In genomic region chr5:48502442-48502841, GRCm38 (mm10) we compare ENCODE assay signal across 25 mouse cellular contexts.
"Had no signal": no experiment of that assay in that cellular context is flagged by ENCODE, and none has a peak within 500 bp of the region (broad histone marks: within the 10 kb centered on the region; RNA-seq: fewer than 3 reads in every experiment).

No protein-coding gene starts in this region.

- H3K4me1 ChIP-seq: embryonic facial prominence, embryonic 10.5 days; embryonic facial prominence, embryonic 12.5 days; embryonic facial prominence, embryonic 13.5 days; embryonic facial prominence, embryonic 15.5 days; forebrain, embryonic 12.5 days; forebrain, embryonic 13.5 days; forebrain, embryonic 15.5 days had no signal

- H3K4me3 ChIP-seq: embryonic facial prominence, embryonic 10.5 days; embryonic facial prominence, embryonic 12.5 days; embryonic facial prominence, embryonic 13.5 days; embryonic facial prominence, embryonic 15.5 days; erythroblast, embryonic 14.5 days; forebrain, embryonic 10.5 days; forebrain, embryonic 12.5 days; forebrain, embryonic 13.5 days; forebrain, embryonic 15.5 days; gastrocnemius, adult 2 months; heart, adult 2 months had no signal

- H3K36me3 ChIP-seq: embryonic facial prominence, embryonic 10.5 days; embryonic facial prominence, embryonic 12.5 days; embryonic facial prominence, embryonic 13.5 days; embryonic facial prominence, embryonic 15.5 days; forebrain, embryonic 10.5 days; forebrain, embryonic 12.5 days; forebrain, embryonic 15.5 days had no signal

- DNase-seq: cerebellum, adult 9-10 months; cerebellum, adult 9-11 months; cerebellum, postnatal 10 days; cerebellum, postnatal 14 days; cerebellum, postnatal 25 days; cerebellum, postnatal 36 days; embryo, embryonic 11 days; forebrain, postnatal 0 days; gastrocnemius, adult 2 months; gastrocnemius, postnatal 10 days; gastrocnemius, postnatal 14 days; gastrocnemius, postnatal 25 days; gastrocnemius, postnatal 36 days; heart, adult 11 months; heart, adult 18-20 months; heart, adult 2 months had no signal

- H3K9ac ChIP-seq: embryonic facial prominence, embryonic 12.5 days; embryonic facial prominence, embryonic 13.5 days; embryonic facial prominence, embryonic 15.5 days; forebrain, embryonic 12.5 days; forebrain, embryonic 13.5 days; forebrain, embryonic 15.5 days; forebrain, postnatal 0 days had no signal

- H3K9me3 ChIP-seq: embryonic facial prominence, embryonic 10.5 days; embryonic facial prominence, embryonic 12.5 days; embryonic facial prominence, embryonic 13.5 days; embryonic facial prominence, embryonic 15.5 days; forebrain, embryonic 10.5 days; forebrain, embryonic 12.5 days; forebrain, embryonic 13.5 days; forebrain, embryonic 15.5 days had no signal

- H3K27ac ChIP-seq: embryonic facial prominence, embryonic 10.5 days; embryonic facial prominence, embryonic 12.5 days; embryonic facial prominence, embryonic 13.5 days; embryonic facial prominence, embryonic 15.5 days; forebrain, embryonic 10.5 days; forebrain, embryonic 12.5 days; forebrain, embryonic 13.5 days; forebrain, embryonic 15.5 days; gastrocnemius, adult 2 months; heart, adult 2 months had no signal

- H3K27me3 ChIP-seq: embryonic facial prominence, embryonic 12.5 days; embryonic facial prominence, embryonic 13.5 days; embryonic facial prominence, embryonic 15.5 days; forebrain, embryonic 12.5 days; forebrain, embryonic 13.5 days; forebrain, embryonic 15.5 days had no signal
